Mouse (Mus musculus) heart, postnatal 36 days (tissue): Measurements from ENCODE around the gene Rbm28. TPM values are rescaled to one million over a fixed set of nuclear protein-coding genes. Genes with fewer than 3 reads are reported as not detected.

ENCODE experiments used
- DNase-seq, 2 experiments: peaks; one replicate each; pipeline ENCODE4 v3.0.0; 2021 to 2022
- intact Hi-C: fragments of 180-260 bp; cut with DNase I; formaldehyde crosslinking; loops from one replicate; pipeline ENCODE4 v1.15.1; 2025
- microRNA-seq, 2 experiments: library from miRNA; unstranded; fragments of <30 nt; microRNA quantifications; one replicate each; pipeline ENCODE4 v1.2.0; 2021; ENCODE audit warnings: borderline number of aligned reads in 2 of 2
- total RNA-seq, 2 experiments: library from RNA; stranded (reverse); gene quantifications; 2 replicates each; pipeline ENCODE4 v1.2.3; 2021

Gene Rbm28
- total RNA-seq, 2 experiments from 2014 or later: 19.9 to 20.1 TPM

DNA sequence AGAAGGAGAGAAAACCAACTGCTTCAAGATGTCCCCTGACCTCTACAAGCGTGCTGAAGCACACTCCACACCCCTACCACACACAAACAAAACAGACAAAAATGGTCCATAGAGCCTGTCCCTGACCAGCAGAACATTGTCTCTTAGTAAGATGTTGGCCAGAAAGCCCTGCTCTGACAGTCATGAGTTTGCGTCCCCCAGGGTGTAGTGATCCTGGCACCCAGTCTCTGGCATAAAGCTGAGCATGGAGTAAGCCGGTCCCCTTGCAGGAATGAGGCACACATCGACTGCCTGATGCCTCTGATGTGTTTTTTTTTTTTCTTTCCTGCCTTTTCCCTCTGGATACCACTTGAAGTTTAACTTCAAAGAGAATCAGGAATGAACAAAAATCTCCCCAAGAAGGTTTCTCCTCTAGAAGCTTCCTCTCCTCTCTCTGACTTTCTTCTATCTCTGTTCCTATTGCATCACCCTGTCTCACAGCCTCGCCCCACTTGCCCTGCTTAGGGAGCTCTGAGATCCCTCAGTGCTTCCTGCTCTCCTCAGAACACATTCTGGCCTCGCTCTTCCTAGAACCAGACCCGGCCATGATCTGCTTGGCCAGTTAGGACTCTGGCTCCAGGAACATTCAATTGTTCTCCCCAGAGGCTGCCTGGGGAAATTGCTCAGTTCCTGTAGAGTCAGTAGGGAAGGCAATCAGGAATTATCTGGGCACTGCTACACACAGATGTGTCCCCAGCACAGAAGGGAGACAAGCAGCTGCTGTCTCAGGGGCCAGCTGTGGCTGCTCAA lies 76.7 kb downstream of the Rbm28 start:
- intact Hi-C loops: no loop called here
- peak; percentile 58 to 62 for DNase-seq

DNA sequence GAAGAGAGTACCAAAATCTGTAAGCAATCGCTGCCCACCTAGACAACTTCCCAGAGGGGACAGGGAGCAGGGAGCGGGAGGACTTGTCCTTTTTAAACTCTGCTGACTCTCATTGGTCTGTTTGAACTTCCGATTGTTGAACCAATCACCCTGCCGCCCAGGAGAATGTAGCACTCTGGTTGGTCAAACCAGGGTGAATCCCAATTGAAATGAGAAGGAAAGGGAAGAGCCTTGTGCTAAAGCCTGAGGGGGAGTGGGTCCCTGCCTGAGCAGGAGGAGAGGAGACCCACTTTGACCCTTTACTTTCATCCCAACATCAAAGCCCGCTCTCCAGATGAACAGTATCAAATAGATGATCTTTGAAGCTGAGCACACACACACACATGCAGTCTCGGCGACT lies 80.4 kb downstream of the Rbm28 start:
- no peak for DNase-seq
- intact Hi-C loops: no loop called here

DNA sequence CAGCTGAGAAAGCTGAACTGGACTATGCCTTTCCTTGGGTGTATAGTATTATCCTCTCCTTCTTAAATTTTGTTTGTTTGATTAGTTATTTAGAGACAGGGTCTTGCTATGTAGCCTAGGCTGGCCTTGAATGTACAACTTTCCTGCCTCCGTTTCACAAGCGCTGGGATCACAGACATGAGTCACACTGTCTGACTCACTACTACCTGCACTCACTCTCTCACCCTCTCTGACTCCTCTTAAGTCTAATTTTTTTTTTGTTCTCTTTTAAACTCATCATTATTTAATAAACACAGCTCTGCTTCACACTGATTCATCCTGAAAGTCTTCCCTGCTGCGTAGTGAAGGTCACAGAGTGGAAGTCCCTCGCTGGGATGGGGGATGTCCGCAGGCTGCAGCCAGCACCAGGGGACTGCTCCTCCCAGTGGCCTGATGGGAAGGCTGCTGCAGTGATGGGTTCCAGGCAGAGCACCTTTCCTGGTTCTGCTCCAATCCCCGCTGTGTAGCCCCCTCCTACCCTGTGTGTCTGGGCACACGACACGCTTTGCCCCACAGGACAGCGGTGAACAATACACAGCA lies 81.9 kb downstream of the Rbm28 start:
- intact Hi-C loops: no loop called here
- no peak for DNase-seq

DNA sequence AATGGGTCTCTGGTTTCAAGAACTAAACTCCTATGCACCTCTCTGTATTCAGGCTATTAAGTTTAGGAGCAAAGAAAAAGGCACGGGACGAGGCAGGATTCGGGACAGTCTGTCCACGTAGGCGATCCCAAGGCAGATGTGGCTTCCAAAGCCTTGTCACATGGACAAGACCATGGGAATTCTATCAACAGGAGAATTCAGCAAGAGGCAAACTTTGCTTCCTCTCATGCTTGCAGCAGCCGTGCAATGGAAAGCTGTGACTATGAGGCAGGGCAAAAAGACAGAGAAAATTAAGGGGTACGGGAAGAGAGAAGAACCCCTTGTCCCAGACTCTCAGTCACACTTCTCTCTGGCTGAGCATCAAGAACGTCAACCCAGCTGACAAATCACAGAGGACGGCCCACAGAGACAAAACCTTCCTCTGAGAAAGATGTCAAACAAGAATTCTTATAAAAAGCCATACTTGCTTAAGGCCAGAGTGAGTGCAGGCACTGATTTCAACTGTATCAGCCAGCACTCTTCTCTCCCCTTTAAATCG lies 82.9 kb downstream of the Rbm28 start:
- intact Hi-C loops: no loop called here
- DNase-seq: peak in 1 of 2 experiments; percentile 17

GRCm38 (mm10) chr6:29079291-29079690 lies 85.5 kb downstream of the Rbm28 start:
- intact Hi-C loops: no loop called here

DNA sequence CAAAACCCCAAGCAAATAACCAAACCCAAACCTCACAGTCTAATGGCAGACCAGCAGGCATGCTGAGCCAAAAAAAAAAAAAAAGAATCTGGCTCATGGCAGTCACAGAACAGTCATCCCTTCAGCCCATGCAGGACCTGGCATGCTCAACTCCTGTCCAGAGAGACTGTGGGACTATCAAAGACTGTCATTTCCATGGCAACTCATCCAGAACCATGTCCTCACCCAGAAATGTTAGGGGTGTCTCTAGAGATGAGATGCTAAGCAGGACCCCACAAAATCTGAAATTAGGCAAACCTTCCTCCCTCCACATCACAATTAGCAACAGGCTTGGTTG lies 90.7 kb downstream of the Rbm28 start:
- DNase-seq: no peak
- intact Hi-C loops: no loop called here

More at GRCm38 (mm10) chr6:29079291-29079690, 85.5 kb downstream of the Rbm28 start:
- DNase-seq: no peak

Small RNA genes lying within 50 kb of the gene (microRNA-seq; reads per million reads assigned to microRNA genes)
- gene Gm24303: 0 reads per million in 2 experiments

Other genes starting within 250 kb of the Rbm28 start
- under 1 TPM in 1 of 2 experiments, not detected in 1; 0.22 TPM for gene Lep, start 104.8 kb downstream of the Rbm28 start, total RNA-seq
- 1 to 10 TPM; 3.6 to 4.0 TPM for gene Prrt4, start 14.6 kb upstream of the Rbm28 start, total RNA-seq
- gene Impdh1, start 51.4 kb upstream of the Rbm28 start, total RNA-seq: 10 to 100 TPM; 21.5 to 26.3 TPM
- 1 to 10 TPM; 4.4 to 5.7 TPM for gene Hilpda, start 107.5 kb upstream of the Rbm28 start, total RNA-seq
- gene Fam71f2, start 114.6 kb upstream of the Rbm28 start, total RNA-seq: under 1 TPM in 1 of 2 experiments, not detected in 1; 0.27 TPM
- not detected for gene Fam71f1, start 154.1 kb upstream of the Rbm28 start, total RNA-seq
- gene Calu, start 183.1 kb upstream of the Rbm28 start, total RNA-seq: 100 to 1,000 TPM; 240 to 254 TPM
- under 1 TPM in 1 of 2 experiments, not detected in 1; 0.11 TPM for gene Opn1sw, start 223.5 kb upstream of the Rbm28 start, total RNA-seq
- gene Ccdc136, start 231.3 kb upstream of the Rbm28 start, total RNA-seq: 1 to 10 TPM; 1.7 to 3.0 TPM